Mouse (Mus musculus) CH12.LX (cell line): ENCODE results near the gene Tmem240. TPM values are rescaled to one million over a fixed set of nuclear protein-coding genes. Genes with fewer than 3 reads are reported as not detected.

ENCODE experiments used
- DNase-seq: peaks from one replicate; pipeline ENCODE4 v3.0.0-alpha.2; 2013; ENCODE audit errors: extremely low read depth
- H3K27ac ChIP-seq: 2 replicates; pipeline ENCODE4 v1.5.1; 2012; ENCODE audit warnings: low read depth, mild to moderate bottlenecking, control low read depth, moderate library complexity; ENCODE audit not compliant: insufficient read depth
- H3K27me3 ChIP-seq: replicated peaks from 2 replicates; pipeline ENCODE3; 2012; ENCODE audit warnings: inconsistent platforms
- H3K36me3 ChIP-seq, 2 experiments: replicated peaks in 1 of 2; 2 replicates each; pipeline versions ENCODE3 to v1.6.1; 2012; ENCODE audit warnings: inconsistent platforms in 1 of 2, low read length in 1 of 2, mild to moderate bottlenecking in 1 of 2, mixed read lengths in 1 of 2, moderate library complexity in 1 of 2; ENCODE audit not compliant: control insufficient read depth in 1 of 2, insufficient read depth in 1 of 2
- H3K4me1 ChIP-seq, 2 experiments: 2 replicates each; pipeline ENCODE4 v1.6.1; 2012; ENCODE audit warnings: inconsistent platforms in 1 of 2, moderate library complexity in 1 of 2; ENCODE audit not compliant: insufficient read depth in 2 of 2, control insufficient read depth in 1 of 2
- H3K4me2 ChIP-seq: 2 replicates; pipeline ENCODE4 v1.6.1; 2012; ENCODE audit warnings: low read depth, mild to moderate bottlenecking, control low read depth; ENCODE audit not compliant: poor library complexity, insufficient read depth, severe bottlenecking
- H3K4me3 ChIP-seq, 3 experiments: fragments of 150-350 bp in 1 of 3; sonication (generic) in 1 of 3; replicated peaks in 1 of 3; 2 replicates each; pipeline versions ENCODE3 to v1.5.1; 2011 to 2012; ENCODE audit warnings: low read depth in 2 of 3, low read length in 2 of 3, mild to moderate bottlenecking in 2 of 3, moderate library complexity in 2 of 3, control low read depth in 1 of 3, improper control_type of control experiment in 1 of 3, inconsistent platforms in 1 of 3, mixed read lengths in 1 of 3; ENCODE audit not compliant: poor library complexity in 1 of 3
- H3K79me2 ChIP-seq: replicated peaks from 2 replicates; pipeline ENCODE4 v1.6.1; 2012; ENCODE audit warnings: mild to moderate bottlenecking, moderate library complexity; ENCODE audit not compliant: control insufficient read depth, poor library complexity, insufficient read depth, severe bottlenecking; ENCODE audit errors: extremely low read depth
- H3K9ac ChIP-seq: 2 replicates; pipeline ENCODE4 v1.6.1; 2012; ENCODE audit warnings: low read depth, mild to moderate bottlenecking, control low read depth, moderate library complexity; ENCODE audit not compliant: insufficient read depth
- H3K9me3 ChIP-seq: replicated peaks from 2 replicates; pipeline ENCODE3; 2012; ENCODE audit warnings: low read length, inconsistent platforms, mixed read lengths
- BHLHE40 ChIP-seq: IDR thresholded peaks from 2 replicates; pipeline ENCODE4 v1.6.1; 2011; ENCODE audit warnings: mild to moderate bottlenecking, low read depth, low read length, improper control_type of control experiment
- CTCF ChIP-seq, 2 experiments: IDR thresholded peaks in 1 of 2; conservative IDR thresholded peaks in 1 of 2; 2 replicates each; pipeline ENCODE4 v1.5.1; 2011 to 2012; ENCODE audit warnings: low read depth in 2 of 2, low read length in 2 of 2, improper control_type of control experiment in 1 of 2, inconsistent platforms in 1 of 2, mild to moderate bottlenecking in 1 of 2, moderate library complexity in 1 of 2
- E2F4 ChIP-seq: IDR thresholded peaks from 2 replicates; pipeline ENCODE4 v1.6.1; 2011; ENCODE audit warnings: low read depth, low read length, improper control_type of control experiment; ENCODE audit not compliant: insufficient replicate concordance
- ELF1 ChIP-seq: IDR thresholded peaks from 2 replicates; pipeline ENCODE4 v1.6.1; 2014; ENCODE audit warnings: low read depth, mild to moderate bottlenecking, inconsistent platforms, low read length, improper control_type of control experiment
- EP300 ChIP-seq: IDR thresholded peaks from 2 replicates; pipeline ENCODE4 v1.6.1; 2011; ENCODE audit warnings: low read length, improper control_type of control experiment
- ETS1 ChIP-seq: conservative IDR thresholded peaks from 2 replicates; pipeline ENCODE4 v1.6.1; 2012; ENCODE audit warnings: low read depth, mild to moderate bottlenecking, inconsistent platforms, low read length, improper control_type of control experiment, moderate library complexity
- GABPA ChIP-seq: IDR thresholded peaks from 2 replicates; pipeline ENCODE4 v1.6.1; 2012; ENCODE audit warnings: low read depth, low read length, improper control_type of control experiment, inconsistent platforms; ENCODE audit not compliant: insufficient replicate concordance
- HCFC1 ChIP-seq: IDR thresholded peaks from 2 replicates; pipeline ENCODE4 v1.6.1; 2012; ENCODE audit warnings: low read depth, mild to moderate bottlenecking, inconsistent platforms, low read length, improper control_type of control experiment
- IRF4 ChIP-seq: IDR thresholded peaks from 2 replicates; pipeline ENCODE4 v1.6.1; 2014; ENCODE audit warnings: low read depth, mild to moderate bottlenecking, inconsistent platforms, low read length, improper control_type of control experiment
- JUN ChIP-seq: IDR thresholded peaks from 2 replicates; pipeline ENCODE4 v1.6.1; 2011; ENCODE audit warnings: low read depth, mild to moderate bottlenecking, low read length, improper control_type of control experiment, moderate library complexity; ENCODE audit not compliant: insufficient read depth
- MAFK ChIP-seq: IDR thresholded peaks from 2 replicates; pipeline ENCODE4 v1.6.1; 2011; ENCODE audit warnings: low read length, improper control_type of control experiment; ENCODE audit not compliant: insufficient replicate concordance
- MAZ ChIP-seq: IDR thresholded peaks from 2 replicates; pipeline ENCODE4 v1.6.1; 2012; ENCODE audit warnings: low read depth, mild to moderate bottlenecking, inconsistent platforms, low read length, improper control_type of control experiment, moderate library complexity
- MEF2A ChIP-seq: IDR thresholded peaks from 2 replicates; pipeline ENCODE4 v1.6.1; 2014; ENCODE audit warnings: low read depth, mild to moderate bottlenecking, inconsistent platforms, low read length, improper control_type of control experiment, borderline replicate concordance
- MXI1 ChIP-seq: IDR thresholded peaks from 2 replicates; pipeline ENCODE4 v1.6.1; 2011; ENCODE audit warnings: mild to moderate bottlenecking, low read depth, low read length, improper control_type of control experiment
- MYC ChIP-seq: IDR thresholded peaks from 2 replicates; pipeline ENCODE4 v1.6.1; 2011; ENCODE audit warnings: low read depth, mild to moderate bottlenecking, improper control_type of control experiment, low read length
- PAX5 ChIP-seq: IDR thresholded peaks from 2 replicates; pipeline ENCODE4 v1.6.1; 2012; ENCODE audit warnings: low read length, inconsistent platforms, mixed read lengths
- POLR2A ChIP-seq: IDR thresholded peaks from 2 replicates; pipeline ENCODE4 v1.6.1; 2011; ENCODE audit warnings: low read depth, mild to moderate bottlenecking, improper control_type of control experiment, low read length
- POLR2AphosphoS2 ChIP-seq: IDR thresholded peaks from 2 replicates; pipeline ENCODE4 v1.6.1; 2011; ENCODE audit warnings: low read depth, low read length, improper control_type of control experiment
- RAD21 ChIP-seq: IDR thresholded peaks from 2 replicates; pipeline ENCODE4 v1.6.1; 2011; ENCODE audit warnings: low read depth, mild to moderate bottlenecking, low read length, improper control_type of control experiment, moderate library complexity
- RCOR1 ChIP-seq: conservative IDR thresholded peaks from 2 replicates; pipeline ENCODE4 v1.6.1; 2012; ENCODE audit warnings: low read depth, mild to moderate bottlenecking, inconsistent platforms, low read length, improper control_type of control experiment
- SIN3A ChIP-seq: IDR thresholded peaks from 2 replicates; pipeline ENCODE4 v1.6.1; 2012; ENCODE audit warnings: low read length, improper control_type of control experiment, inconsistent platforms
- SMC3 ChIP-seq: IDR thresholded peaks from 2 replicates; pipeline ENCODE4 v1.6.1; 2011; ENCODE audit warnings: low read depth, low read length, improper control_type of control experiment
- TBP ChIP-seq: conservative IDR thresholded peaks from 2 replicates; pipeline ENCODE4 v1.6.1; 2011; ENCODE audit warnings: low read depth, low read length, improper control_type of control experiment
- TCF12 ChIP-seq: IDR thresholded peaks from 2 replicates; pipeline ENCODE4 v1.6.1; 2014; ENCODE audit warnings: low read depth, mild to moderate bottlenecking, inconsistent platforms, low read length, improper control_type of control experiment
- UBTF ChIP-seq: IDR thresholded peaks from 2 replicates; pipeline ENCODE4 v1.6.1; 2012; ENCODE audit warnings: low read depth, mild to moderate bottlenecking, inconsistent platforms, low read length, improper control_type of control experiment, moderate library complexity
- USF2 ChIP-seq: conservative IDR thresholded peaks from 2 replicates; pipeline ENCODE4 v1.6.1; 2011; ENCODE audit warnings: low read depth, low read length, improper control_type of control experiment
- ZC3H11A ChIP-seq: IDR thresholded peaks from 2 replicates; pipeline ENCODE4 v1.6.1; 2012; ENCODE audit warnings: low read depth, mild to moderate bottlenecking, inconsistent platforms, low read length, improper control_type of control experiment
- ZKSCAN1 ChIP-seq: IDR thresholded peaks from 2 replicates; pipeline ENCODE4 v1.6.1; 2012; ENCODE audit warnings: low read depth, inconsistent platforms, low read length, improper control_type of control experiment, borderline replicate concordance
- ZMIZ1 ChIP-seq: IDR thresholded peaks from 2 replicates; pipeline ENCODE4 v1.6.1; 2012; ENCODE audit warnings: low read depth, mild to moderate bottlenecking, inconsistent platforms, low read length, improper control_type of control experiment
- ZNF384 ChIP-seq: IDR thresholded peaks from 2 replicates; pipeline ENCODE4 v1.6.1; 2012; ENCODE audit warnings: low read depth, low read length, improper control_type of control experiment, inconsistent platforms
- dilution Hi-C: fragments of 300-500 bp; cut with MboI; formaldehyde crosslinking; loops from 2 replicates; pipeline ENCODE4 v1.14.3; 2020; ENCODE audit warnings: low sequenced_read_pairs; ENCODE audit not compliant: extremely low pct_unique_long_range_greater_than_20kb, extremely low pct_ligation_motif_present
- in situ Hi-C: fragments of 300-500 bp; cut with MboI; formaldehyde crosslinking; loops from 3 replicates; pipeline ENCODE4 v1.14.3; 2019; ENCODE audit warnings: low sequenced_read_pairs, low pct_ligation_motif_present, low pct_unique_long_range_greater_than_20kb, mixed read lengths
- polyA plus RNA-seq: library from polyadenylated mRNA; unstranded; fragments of >175 nt; gene quantifications from 2 replicates; pipeline ENCODE4 v1.2.1, GENCODE M21; 2012; ENCODE audit warnings: low read depth; ENCODE audit not compliant: insufficient read length
- total RNA-seq, 2 experiments: library from RNA; depleted of rRNA; stranded (reverse); fragments of 300-350 nt in 1 of 2; fragments of >200 nt in 1 of 2; gene quantifications; 2 replicates each; pipeline ENCODE4 v1.2.3; 2012 to 2014

Tmem240 gene
- total and polyA plus RNA-seq, 3 experiments: 0.14 to 0.38 TPM; not detected in 1

DNA sequence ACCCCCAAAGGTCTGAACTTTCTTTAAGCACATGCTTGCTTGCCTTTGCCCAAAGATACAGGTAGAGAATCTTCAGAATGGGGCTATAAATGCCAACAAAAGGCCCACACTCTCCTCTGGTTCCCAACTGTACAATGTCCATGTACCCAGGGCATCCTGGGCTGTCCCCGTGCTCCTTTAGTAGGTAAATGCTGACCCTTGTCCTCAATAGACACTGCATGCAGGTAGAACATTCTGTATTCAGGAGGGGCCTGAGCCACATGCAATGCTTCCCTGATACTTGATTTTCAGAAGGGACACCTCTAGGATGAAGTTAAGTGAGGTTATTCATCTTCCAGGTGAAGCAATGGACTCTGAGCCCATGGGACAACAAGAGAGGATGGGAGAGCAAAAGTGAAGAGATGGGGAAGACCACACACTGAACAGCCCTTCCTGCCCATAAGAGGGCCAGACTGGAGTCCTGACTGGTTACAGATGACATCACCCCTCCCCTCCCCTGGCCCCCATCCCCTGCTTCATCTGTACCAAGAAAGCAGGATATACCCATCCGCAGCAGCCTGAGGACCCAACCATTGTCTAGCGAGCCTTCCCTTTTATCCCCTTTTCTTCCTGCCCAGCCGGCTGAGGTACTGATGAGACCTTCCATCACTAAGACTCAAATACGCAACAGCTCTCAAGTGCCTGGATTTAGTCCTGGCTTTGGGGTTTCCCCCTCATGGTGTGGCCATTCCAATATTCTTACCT lies 38.9 kb downstream of the Tmem240 start:
- no peak for DNase-seq
- Histone ChIP-seq H3K4me2 (peak overlapping the region; percentile 79), H3K4me1 (peaks cover 21 to 50% of the 10 kb centered on the region in 2 experiments), H3K79me2 (no peaks in the 10 kb centered on the region), H3K36me3 (no peaks in the 10 kb centered on the region)
- dilution Hi-C loops: no loop called here
- TF ChIP-seq CTCF (conservative IDR thresholded peaks at IDR 0.05 in 1 of 2, IDR thresholded peaks at IDR 0.05 in 1 of 2; ENCODE audit: low read depth in 2 of 2, low read length in 2 of 2): no peak
- TF ChIP-seq, all 38 proteins: peak for 0
- no peak overlapping the region for H3K9ac ChIP-seq
- H3K27me3 ChIP-seq: peaks cover 44% of the 10 kb centered on the region
- H3K9me3 ChIP-seq: no peaks in the 10 kb centered on the region
- H3K4me3 ChIP-seq: no peak overlapping the region
- in situ Hi-C loops: no loop called here
- no peak overlapping the region for H3K27ac ChIP-seq

DNA sequence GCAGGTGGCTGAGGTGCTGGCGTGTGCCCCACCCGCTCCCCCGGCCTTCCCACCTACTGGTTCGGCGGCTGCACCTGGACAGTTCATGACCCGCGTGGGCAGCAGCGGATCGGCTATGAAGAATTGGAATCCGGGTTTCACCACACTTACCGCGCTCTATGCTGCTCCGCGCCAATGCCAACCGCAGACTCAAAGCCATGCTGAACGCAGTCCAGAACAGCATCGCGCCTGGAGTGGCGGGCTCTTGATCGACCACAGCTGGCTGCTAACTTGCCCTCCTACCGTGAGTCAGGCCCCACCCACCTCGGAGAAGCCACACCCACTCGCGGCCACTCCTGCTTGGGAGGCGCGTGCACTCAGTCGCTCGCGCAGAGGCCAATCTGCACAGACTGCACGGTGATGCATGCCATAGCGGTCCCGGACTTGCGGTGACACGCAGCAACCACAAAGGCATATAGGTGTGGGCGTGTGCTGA lies 39.7 kb downstream of the Tmem240 start, which contains the start of gene Vwa1:
Gene Vwa1 (minus strand): TSS at position 419 of the 475 bp plus-strand sequence.
- H3K4me2 ChIP-seq: peak within 1 kb of the TSS; percentile 79
- H3K9ac ChIP-seq: no peak within 1 kb of the TSS
- peak within 1 kb of the TSS in 2 of 3 experiments; percentile 12 to 42 for H3K4me3 ChIP-seq
- H3K9me3 ChIP-seq: no peaks in the 10 kb centered on the region
- dilution Hi-C loops (no loop called here), in situ Hi-C loops (no loop called here)
- peaks cover 45% of the 10 kb centered on the region for H3K27me3 ChIP-seq
- H3K79me2 ChIP-seq: no peaks in the 10 kb centered on the region
- H3K27ac ChIP-seq: no peak within 1 kb of the TSS
- no peaks in the 10 kb centered on the region for H3K36me3 ChIP-seq
- peak; percentile 72 for DNase-seq
- H3K4me1 ChIP-seq: peaks cover 21 to 45% of the 10 kb centered on the region in 2 experiments
- no peak for TF ChIP-seq GABPA
- TF ChIP-seq MAFK: no peak
- no peak for TF ChIP-seq POLR2AphosphoS2
- TF ChIP-seq CTCF (conservative IDR thresholded peaks at IDR 0.05 in 1 of 2, IDR thresholded peaks at IDR 0.05 in 1 of 2; ENCODE audit: low read depth in 2 of 2, low read length in 2 of 2): no peak
- no peak for TF ChIP-seq ETS1
- TF ChIP-seq RAD21: no peak
- TF ChIP-seq ZNF384: no peak
- no peak for TF ChIP-seq ZKSCAN1
- TF ChIP-seq POLR2A: peak; percentile 43; the same call in 1 of the 2 replicates
- TF ChIP-seq SIN3A: peak; percentile 43; the same call in 1 of the 2 replicates
- no peak for TF ChIP-seq E2F4
- peak; percentile 35; the same call in 1 of the 2 replicates for TF ChIP-seq MAZ
- TF ChIP-seq JUN: no peak
- peak; percentile 6; the same call in 1 of the 2 replicates for TF ChIP-seq MEF2A
- peak; percentile 65 for TF ChIP-seq MXI1
- TF ChIP-seq EP300: 0 out of 2 replicates have a peak, but pooled peaks have one; percentile 12
- no peak for TF ChIP-seq TBP
- TF ChIP-seq SMC3: no peak
- TF ChIP-seq USF2: no peak
- TF ChIP-seq MYC: no peak
- no peak for TF ChIP-seq UBTF
- TF ChIP-seq ZC3H11A: no peak
- no peak for TF ChIP-seq HCFC1
- peak; percentile 32; the same call in 1 of the 2 replicates for TF ChIP-seq TCF12
- TF ChIP-seq ELF1: no peak
- 0 out of 2 replicates have a peak, but pooled peaks have one; percentile 46 for TF ChIP-seq ZMIZ1
- no peak for TF ChIP-seq RCOR1
- no peak for TF ChIP-seq PAX5
- peak; percentile 29; the same call in 1 of the 2 replicates for TF ChIP-seq BHLHE40
- 0 out of 2 replicates have a peak, but pooled peaks have one; percentile 15 for TF ChIP-seq IRF4
